Mouse (Mus musculus) gastrocnemius, postnatal 4 days (tissue): ENCODE measurements around the gene Ntsr2. TPM values are rescaled to one million over a fixed set of nuclear protein-coding genes. Genes with fewer than 3 reads are reported as not detected.

Experiments
- DNase-seq, 2 experiments: peaks; one replicate each; pipeline ENCODE4 v3.0.0; 2021 to 2022; ENCODE audit warnings: low spot score in 2 of 2, mixed read lengths in 2 of 2
- long read RNA-seq, 2 experiments: library from polyadenylated mRNA; stranded (forward); transcript quantifications; one replicate each; pipeline ENCODE4 v2.0.0; 2021
- total RNA-seq, 2 experiments: library from RNA; stranded (reverse); gene quantifications; 2 replicates each; pipeline ENCODE4 v1.2.3; 2021

The Ntsr2 gene
- 1 to 10 TPM in 1 of 2 experiments, under 1 TPM in 1; 0.83 to 1.2 TPM for total RNA-seq
- long read RNA-seq, experiment 1: 0 reads
- long read RNA-seq, experiment 2: 0 reads

GRCm38 (mm10) chr12:16653332-16654093 is at the start of gene Ntsr2:
Ntsr2 (plus strand) TSS chr12:16653382.
- DNase-seq: peak; percentile 51 to 77

GRCm38 (mm10) chr12:16605624-16606023 is 47.6 kb upstream of the Ntsr2 start:
- DNase-seq: no peak

GRCm38 (mm10) chr12:16610936-16611335 is 42.2 kb upstream of the Ntsr2 start, which contains the start of gene Lpin1:
Lpin1 (minus strand) TSS chr12:16610966.
- DNase-seq: no peak

GRCm38 (mm10) chr12:16614556-16614955 is 38.6 kb upstream of the Ntsr2 start:
- DNase-seq: no peak

- DNase-seq: no peak
Measured at GRCm38 (mm10) chr12:16615738-16616137, 37.4 kb upstream of the Ntsr2 start.

DNA sequence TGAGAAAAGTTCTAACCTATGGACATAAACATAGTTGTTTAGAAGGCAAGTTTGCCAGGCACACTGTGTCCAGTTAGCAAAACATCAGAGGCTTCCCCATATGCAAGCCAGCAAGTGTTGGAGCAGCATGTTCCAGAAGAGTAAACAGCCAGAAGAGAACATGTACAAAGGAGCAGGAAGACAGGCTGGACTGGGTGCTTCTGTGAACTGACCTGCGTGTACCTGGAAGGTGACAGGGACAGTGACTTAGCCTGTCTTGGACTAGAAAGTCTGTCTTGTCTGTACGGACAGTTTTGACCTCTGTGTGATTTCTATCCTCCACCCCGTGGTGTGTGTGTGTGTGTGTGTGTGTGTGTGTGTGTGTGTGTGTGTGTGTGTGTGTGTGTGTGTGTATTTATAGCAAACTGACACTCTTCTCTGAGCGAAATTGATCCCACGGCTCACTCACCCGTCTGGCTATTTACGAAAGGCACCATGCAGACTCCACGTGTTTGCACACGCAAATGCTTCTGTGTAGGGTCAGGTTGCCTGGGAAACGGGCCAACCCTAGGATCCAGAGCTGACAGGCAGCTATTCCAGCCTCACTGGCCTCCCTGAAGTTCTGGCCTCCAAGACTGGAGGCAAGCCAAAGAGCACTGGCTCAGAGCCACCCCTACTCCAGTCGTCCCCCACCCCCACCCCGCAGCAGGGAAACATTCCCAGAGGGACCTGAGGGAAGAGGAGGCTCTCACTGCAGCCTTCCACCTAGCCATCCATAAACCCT is 34.5 kb upstream of the Ntsr2 start:
- DNase-seq: peak; percentile 46 to 74

DNA sequence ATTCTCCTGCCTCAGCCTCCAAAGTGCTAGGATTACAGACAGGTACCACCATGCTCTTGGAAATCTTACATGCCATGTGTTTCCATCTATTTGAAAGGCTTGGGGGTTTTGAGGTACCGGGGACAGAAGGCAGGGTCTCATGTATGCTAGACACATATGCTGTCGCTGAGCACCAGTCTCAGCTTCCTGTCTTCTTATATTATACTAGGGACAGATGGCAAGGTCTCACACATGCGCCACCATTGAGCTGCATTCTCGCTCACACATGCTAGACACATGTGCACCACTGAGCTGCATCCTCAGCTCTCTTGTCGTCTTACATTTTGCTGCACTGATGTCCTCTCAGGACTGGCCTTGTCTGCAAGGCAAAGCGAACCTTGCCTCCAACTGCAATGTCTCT is 33.7 kb upstream of the Ntsr2 start:
- no peak for DNase-seq

- DNase-seq: no peak
Measured at GRCm38 (mm10) chr12:16620230-16620629, 33.0 kb upstream of the Ntsr2 start.

DNA sequence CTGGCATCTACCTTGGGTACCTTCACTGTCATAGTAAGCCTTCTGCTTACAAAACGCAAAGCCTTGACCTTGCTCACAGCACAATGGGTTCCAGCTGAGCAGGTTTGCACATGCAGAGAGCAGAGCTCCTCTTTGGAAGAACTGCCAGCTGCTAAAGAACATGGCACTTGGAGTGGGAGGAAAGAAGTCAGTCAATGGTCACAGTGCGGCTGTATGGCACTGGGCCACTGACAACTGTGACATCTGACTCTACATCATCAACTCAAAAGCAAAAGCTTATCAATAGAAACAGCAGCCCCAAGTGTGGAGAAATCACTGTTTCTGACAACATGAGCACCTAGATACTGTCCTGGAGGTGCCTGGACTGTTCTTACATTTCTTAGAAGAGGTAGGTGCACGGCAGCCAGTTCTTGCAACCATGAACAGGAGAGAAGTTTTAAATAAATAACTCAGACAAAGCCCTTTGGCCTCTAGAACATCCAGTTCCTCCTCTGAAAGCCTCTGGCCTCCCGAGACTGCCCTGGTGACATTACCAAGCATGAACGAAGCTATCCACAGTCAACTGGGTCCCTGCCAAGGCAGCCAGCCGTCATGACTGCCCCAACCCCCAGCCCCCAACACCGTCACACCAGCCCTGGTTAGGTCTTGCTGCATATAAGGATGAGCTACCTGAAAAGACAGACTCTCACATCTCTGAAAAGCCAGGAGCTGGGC is 22.9 kb upstream of the Ntsr2 start:
- peak in 1 of 2 experiments; percentile 16 for DNase-seq

DNA sequence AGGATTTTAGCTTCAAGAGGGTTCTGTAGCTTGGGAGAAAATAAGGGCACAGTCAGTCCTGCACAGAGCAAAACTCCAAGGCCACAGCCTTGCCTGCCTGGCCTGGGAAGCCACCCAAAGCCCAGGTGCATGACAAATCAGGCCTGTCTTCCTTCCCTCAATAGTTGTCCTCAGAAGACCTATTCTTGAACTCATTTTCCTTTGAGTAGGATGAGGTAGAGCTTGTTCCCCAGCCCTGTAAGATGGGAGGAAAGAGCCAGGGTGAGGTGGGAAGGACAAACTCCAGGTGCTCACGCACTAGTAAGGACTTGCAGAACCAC is 22.4 kb upstream of the Ntsr2 start:
- DNase-seq: no peak

DNA sequence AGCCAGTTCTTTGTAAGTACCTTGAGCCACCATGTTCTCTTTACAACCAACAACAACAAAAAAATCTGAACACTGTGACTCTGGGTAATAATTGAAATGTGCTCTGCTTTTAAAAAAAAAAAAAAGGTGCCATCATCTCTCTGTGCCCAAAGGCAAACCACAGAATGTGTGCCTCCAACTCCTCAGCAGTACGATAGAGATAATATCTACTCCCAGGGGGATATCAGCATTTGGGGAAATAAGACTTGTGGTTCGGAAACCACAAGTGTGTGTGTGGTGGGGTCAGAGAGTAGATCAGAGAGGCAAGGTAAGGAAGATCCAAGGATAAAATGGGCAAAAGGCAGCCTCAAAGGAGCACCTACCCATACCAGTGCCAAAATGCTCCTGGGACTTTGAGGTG is 21.8 kb upstream of the Ntsr2 start:
- DNase-seq: no peak

GRCm38 (mm10) chr12:16633235-16633634 is 19.9 kb upstream of the Ntsr2 start:
- no peak for DNase-seq

- peak in 1 of 2 experiments; percentile 43 for DNase-seq
Measured at GRCm38 (mm10) chr12:16634075-16634813, 18.9 kb upstream of the Ntsr2 start.

- DNase-seq: no peak
Measured at GRCm38 (mm10) chr12:16635816-16636215, 17.4 kb upstream of the Ntsr2 start.

DNA sequence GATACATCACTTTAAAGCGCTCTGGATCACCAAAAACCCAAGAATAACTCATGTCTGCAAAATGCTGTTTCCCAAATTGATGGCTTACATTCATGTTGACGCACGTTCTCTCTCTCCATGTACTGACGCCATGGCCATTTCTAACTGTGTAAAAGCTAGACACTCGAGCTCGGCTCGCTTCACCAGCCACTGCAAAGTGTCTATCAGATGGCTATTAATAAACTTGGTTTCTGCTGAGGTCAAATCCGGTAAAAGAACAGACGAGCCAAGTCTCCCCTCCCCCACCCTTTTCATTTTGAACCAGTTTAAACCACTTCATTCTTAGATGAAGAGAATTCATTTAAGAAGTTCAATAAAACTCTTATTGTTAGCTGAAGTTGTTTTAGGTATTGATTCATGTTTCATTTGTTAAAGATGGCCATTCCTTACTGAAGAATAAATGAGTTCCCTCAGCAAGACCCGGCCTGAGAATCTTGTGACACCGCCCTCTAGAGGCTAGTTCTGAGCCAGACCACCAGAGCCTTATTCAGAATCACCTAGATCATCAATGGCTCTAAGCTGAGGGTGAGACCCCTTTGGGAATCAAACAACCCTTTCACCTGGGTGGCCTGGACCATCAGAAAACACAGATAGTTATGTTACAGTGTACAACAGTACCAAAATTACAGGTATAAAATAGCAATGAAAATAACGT is 14.0 kb upstream of the Ntsr2 start:
- DNase-seq: no peak

DNA sequence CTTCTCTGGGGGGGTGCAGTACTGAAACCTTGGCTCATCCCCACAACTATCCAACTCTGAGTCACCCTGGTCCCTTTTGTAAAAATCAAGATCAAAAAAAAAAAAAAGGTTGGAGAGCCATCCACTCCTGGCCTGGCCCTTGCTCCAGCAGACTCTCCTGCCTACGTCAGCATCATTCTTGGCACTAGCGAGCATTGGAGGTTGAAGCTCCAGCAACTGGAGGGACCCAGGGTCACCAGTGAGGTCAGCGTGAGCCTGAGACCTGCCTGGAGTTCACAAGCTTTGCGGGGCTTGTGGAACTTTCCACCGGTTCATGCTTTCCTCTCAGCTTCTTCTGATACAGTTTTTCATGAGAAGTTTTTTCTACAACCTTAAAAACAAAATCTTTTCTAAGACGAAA is 13.1 kb upstream of the Ntsr2 start:
- DNase-seq: no peak

DNA sequence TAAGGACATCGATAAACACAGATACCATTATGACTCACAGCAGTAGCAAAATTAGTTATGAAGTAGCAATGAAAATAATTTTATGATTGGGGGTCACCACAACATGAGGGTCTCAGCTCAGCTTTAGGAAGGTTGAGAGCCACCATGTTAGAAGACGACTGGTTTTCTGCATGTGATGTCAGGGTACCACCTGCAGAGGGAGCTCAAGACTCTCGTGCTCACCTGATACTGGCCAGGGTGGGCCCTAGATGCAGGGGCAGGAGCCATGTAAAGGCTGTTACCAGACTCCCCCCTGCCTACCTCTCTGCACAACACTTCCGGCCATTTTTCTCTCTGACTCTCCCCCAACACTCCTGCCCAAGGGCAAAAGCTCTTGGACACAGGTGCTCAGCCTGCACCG is 11.2 kb upstream of the Ntsr2 start:
- no peak for DNase-seq

GRCm38 (mm10) chr12:16643508-16644345 is 9.5 kb upstream of the Ntsr2 start:
- peak; percentile 23 to 65 for DNase-seq

GRCm38 (mm10) chr12:16644698-16645097 is 8.5 kb upstream of the Ntsr2 start:
- DNase-seq: no peak
